Mouse (Mus musculus) stomach, postnatal 0 days (tissue): ENCODE data around the gene Kynu. TPM values are rescaled to one million over a fixed set of nuclear protein-coding genes. Genes with fewer than 3 reads are reported as not detected.

Experiments used
- ATAC-seq: fragments of 200-750 bp; cut with Nextera tagmentation; 2 replicates; pipeline ENCODE4 v1.8.0; 2017; ENCODE audit not compliant: low FRiP score, low TSS enrichment
- DNase-seq: peaks from one replicate; pipeline ENCODE4 v3.0.0-alpha.2; 2016; ENCODE audit warnings: low spot score
- H3K27ac ChIP-seq: fragments of 300-500 bp; sonication (generic); replicated peaks from 2 replicates; pipeline ENCODE4 v1.5.1; 2014; ENCODE audit warnings: mild to moderate bottlenecking, control low read depth
- H3K27me3 ChIP-seq: fragments of 300-500 bp; sonication (generic); 2 replicates; pipeline ENCODE4 v1.6.1; 2014; ENCODE audit warnings: low read length; ENCODE audit not compliant: control insufficient read depth, insufficient read depth
- H3K36me3 ChIP-seq: fragments of 300-500 bp; sonication (generic); 2 replicates; pipeline ENCODE4 v1.6.1; 2014; ENCODE audit warnings: low read length, mixed read lengths; ENCODE audit not compliant: control insufficient read depth, insufficient read depth
- H3K4me1 ChIP-seq: fragments of 300-500 bp; sonication (generic); replicated peaks from 2 replicates; pipeline ENCODE4 v1.6.1; 2014; ENCODE audit warnings: antibody characterized with exemption; ENCODE audit not compliant: control insufficient read depth, insufficient read depth
- H3K4me2 ChIP-seq: fragments of 300-500 bp; sonication (generic); replicated peaks from 2 replicates; pipeline ENCODE4 v1.6.1; 2014; ENCODE audit warnings: low read depth, mild to moderate bottlenecking, control low read depth, moderate library complexity
- H3K4me3 ChIP-seq: fragments of 300-500 bp; sonication (generic); 2 replicates; pipeline ENCODE4 v1.5.1; 2014; ENCODE audit warnings: low read depth, low read length, control low read depth
- H3K9ac ChIP-seq: fragments of 300-500 bp; sonication (generic); 2 replicates; pipeline ENCODE4 v1.6.1; 2014; ENCODE audit warnings: mild to moderate bottlenecking, low read length, control low read depth, mixed read lengths
- H3K9me3 ChIP-seq: fragments of 300-500 bp; sonication (generic); 2 replicates; pipeline ENCODE4 v1.6.1; 2016; ENCODE audit warnings: low read length; ENCODE audit not compliant: control insufficient read depth
- CTCF ChIP-seq: IDR thresholded peaks from 2 replicates; pipeline ENCODE4 v1.5.1; 2016; ENCODE audit warnings: antibody characterized with exemption, low read depth, mild to moderate bottlenecking, moderate library complexity
- EP300 ChIP-seq: optimal IDR thresholded peaks from 2 replicates; pipeline ENCODE3; 2016; ENCODE audit warnings: antibody characterized with exemption
- WGBS: fragments of 180-500 bp; shearing (Covaris S2); extraction: QIAGEN DNeasy Blood & Tissue Kit; methylation state at CpG from one replicate; pipeline ENCODE4 v1.1.7; 2014; 5-methylcytosine and 5-hydroxymethylcytosine counted together
- polyA plus RNA-seq: library from polyadenylated mRNA; unstranded; fragments of >200 nt; fragmentation: Nextera tagmentation; extraction: Ambion mirVana; gene quantifications from 2 replicates; pipeline ENCODE4 v1.2.1, GENCODE M21; 2015

Kynu gene
- polyA plus RNA-seq, 1 experiment from 2014 or later: 6.2 TPM

GRCm38 (mm10) chr2:43573526-43573925, 18.4 kb downstream of the Kynu start:
- WGBS: 91% methylated on average over 1 of the region's 1 CpGs
- ATAC-seq: no peak

GRCm38 (mm10) chr2:43583243-43583812, 28.2 kb downstream of the Kynu start:
- Histone ChIP-seq H3K4me1 (no peaks in the 10 kb centered on the region), H3K4me3 (no peak overlapping the region), H3K9me3 (no peaks in the 10 kb centered on the region), H3K4me2 (no peak overlapping the region), H3K27ac (no peak overlapping the region), H3K36me3 (no peaks in the 10 kb centered on the region), H3K27me3 (no peaks in the 10 kb centered on the region), H3K9ac (no peak overlapping the region)
- TF ChIP-seq CTCF (no peak), EP300 (no peak)
- DNase-seq: no peak
- 71% methylated on average over 8 of the region's 8 CpGs for WGBS
- ATAC-seq: no peak

More at GRCm38 (mm10) chr2:43573526-43573925, 18.4 kb downstream of the Kynu start:
- Histone ChIP-seq H3K36me3 (no peaks in the 10 kb centered on the region), H3K4me2 (no peak overlapping the region), H3K27ac (no peak overlapping the region), H3K9ac (no peak overlapping the region), H3K9me3 (no peaks in the 10 kb centered on the region), H3K27me3 (no peaks in the 10 kb centered on the region), H3K4me3 (no peak overlapping the region), H3K4me1 (no peaks in the 10 kb centered on the region)
- TF ChIP-seq EP300 (no peak), CTCF (no peak)
- DNase-seq: no peak

GRCm38 (mm10) chr2:43585508-43585907, 30.4 kb downstream of the Kynu start:
- 79% methylated on average over 3 of the region's 3 CpGs for WGBS

GRCm38 (mm10) chr2:43587832-43588231, 32.7 kb downstream of the Kynu start:
- H3K4me3 ChIP-seq: no peak overlapping the region
- ATAC-seq (no peak), DNase-seq (no peak)
- 51% methylated on average over 2 of the region's 2 CpGs for WGBS
- H3K4me1 ChIP-seq: no peaks in the 10 kb centered on the region
- H3K27me3 ChIP-seq: no peaks in the 10 kb centered on the region
- H3K9ac ChIP-seq: no peak overlapping the region
- no peak overlapping the region for H3K27ac ChIP-seq
- H3K4me2 ChIP-seq: no peak overlapping the region
- TF ChIP-seq CTCF: no peak
- no peak for TF ChIP-seq EP300
- H3K9me3 ChIP-seq: no peaks in the 10 kb centered on the region
- H3K36me3 ChIP-seq: no peaks in the 10 kb centered on the region

More at GRCm38 (mm10) chr2:43585508-43585907, 30.4 kb downstream of the Kynu start:
- Histone ChIP-seq H3K4me3 (no peak overlapping the region), H3K27ac (no peak overlapping the region), H3K36me3 (no peaks in the 10 kb centered on the region), H3K4me2 (no peak overlapping the region), H3K9ac (no peak overlapping the region), H3K4me1 (no peaks in the 10 kb centered on the region), H3K9me3 (no peaks in the 10 kb centered on the region), H3K27me3 (no peaks in the 10 kb centered on the region)
- DNase-seq (no peak), ATAC-seq (no peak)
- no peak for TF ChIP-seq EP300
- no peak for TF ChIP-seq CTCF

GRCm38 (mm10) chr2:43592001-43592704, 37.0 kb downstream of the Kynu start:
- ATAC-seq (no peak), DNase-seq (no peak)
- TF ChIP-seq EP300: no peak
- no peak for TF ChIP-seq CTCF
- Histone ChIP-seq H3K4me1 (no peaks in the 10 kb centered on the region), H3K4me2 (no peak overlapping the region), H3K9me3 (no peaks in the 10 kb centered on the region), H3K9ac (no peak overlapping the region), H3K4me3 (no peak overlapping the region), H3K27me3 (no peaks in the 10 kb centered on the region), H3K27ac (no peak overlapping the region), H3K36me3 (no peaks in the 10 kb centered on the region)
- WGBS: 50% methylated on average over 1 of the region's 1 CpGs

- Histone ChIP-seq H3K4me1 (no peaks in the 10 kb centered on the region), H3K27me3 (no peaks in the 10 kb centered on the region), H3K4me2 (no peak overlapping the region), H3K9ac (no peak overlapping the region), H3K4me3 (no peak overlapping the region), H3K27ac (no peak overlapping the region), H3K9me3 (no peaks in the 10 kb centered on the region), H3K36me3 (no peaks in the 10 kb centered on the region)
- ATAC-seq: no peak
- 5% methylated on average over 6 of the region's 6 CpGs for WGBS
- TF ChIP-seq CTCF (no peak), EP300 (no peak)
- DNase-seq: peak; percentile 46
Observed at GRCm38 (mm10) chr2:43613571-43613970, 58.4 kb downstream of the Kynu start.
